Mouse (Mus musculus) C2C12 (cell line): Measurements from ENCODE around the gene Fam78b.

Source experiments
- CEBPB ChIP-seq: IDR thresholded peaks from one replicate; pipeline ENCODE4 v1.6.1; 2011; ENCODE audit warnings: low read depth, mild to moderate bottlenecking, control low read depth, moderate library complexity
- CTCF ChIP-seq: IDR thresholded peaks from one replicate; pipeline ENCODE4 v1.5.1; 2011; ENCODE audit not compliant: control insufficient read depth, insufficient read depth, insufficient read length
- FOSL1 ChIP-seq: IDR thresholded peaks from one replicate; pipeline ENCODE4 v1.8.0; 2011; ENCODE audit warnings: mild to moderate bottlenecking, low read length; ENCODE audit not compliant: poor library complexity, insufficient read depth, severe bottlenecking
- MAX ChIP-seq: IDR thresholded peaks from one replicate; pipeline ENCODE4 v1.6.1; 2011; ENCODE audit warnings: mild to moderate bottlenecking, control low read depth
- MYOD1 ChIP-seq: IDR thresholded peaks from one replicate; pipeline ENCODE4 v1.6.1; 2011; ENCODE audit warnings: low read depth; ENCODE audit not compliant: control insufficient read depth, insufficient read length
- MYOG ChIP-seq: IDR thresholded peaks from one replicate; pipeline ENCODE4 v1.6.1; 2011; ENCODE audit not compliant: control insufficient read depth, insufficient read length; ENCODE audit errors: extremely low read depth
- USF1 ChIP-seq: IDR thresholded peaks from one replicate; pipeline ENCODE4 v1.6.1; 2011; ENCODE audit warnings: low read depth, mild to moderate bottlenecking, control low read depth, moderate library complexity

DNA sequence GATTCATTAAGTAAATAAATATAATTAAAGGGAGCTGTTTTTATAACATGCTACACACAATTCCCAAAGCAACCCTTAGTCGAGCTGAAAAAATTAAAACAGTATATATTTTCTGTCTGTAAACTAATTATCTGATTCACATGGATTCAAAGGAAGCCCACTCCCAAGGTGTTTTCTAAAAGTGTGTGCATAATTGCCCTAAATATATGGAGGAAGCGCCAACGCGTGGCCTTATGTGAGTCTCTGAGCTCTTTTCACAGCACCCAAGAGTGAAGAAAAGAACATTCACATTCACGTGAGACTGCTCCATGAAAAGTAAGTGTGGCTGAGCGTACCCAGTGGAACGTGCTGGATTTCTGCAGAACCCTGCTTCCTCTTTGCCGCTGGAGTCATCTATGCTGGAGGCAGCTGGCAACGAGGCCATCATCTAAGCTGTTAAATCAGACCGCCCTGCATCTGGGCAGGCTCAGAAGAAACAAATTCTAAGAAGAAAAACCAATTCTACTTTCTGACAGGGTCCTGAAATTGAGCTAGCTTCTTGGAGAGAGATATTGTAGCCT, 93.5 kb downstream of the Fam78b start:
- TF ChIP-seq CTCF (no peak), MAX (no peak), USF1 (no peak), MYOD1 (no peak), MYOG (no peak), CEBPB (no peak), FOSL1 (no peak)
